In genomic region chr5:151060476-151060875, GRCm38 (mm10) we compare ENCODE assay signal across 9 mouse cellular contexts.
A peak's percentile ranks its signal among the peaks of the same experiment; 100 is the strongest.
DNase-seq lines count a peak whose midpoint lies in the region; ATAC-seq and TF ChIP-seq lines count a peak whose summit lies in the region.
"Had no signal": no experiment of that assay in that cellular context is flagged by ENCODE, and none has a peak within 500 bp of the region (broad histone marks: within the 10 kb centered on the region; RNA-seq: fewer than 3 reads in every experiment).

No protein-coding gene starts in this region.

- no peak overlapping the region for H3K9ac ChIP-seq in heart, embryonic 15.5 days

- H3K27ac ChIP-seq in heart, embryonic 15.5 days = peak overlapping the region; percentile 23
- H3K27ac ChIP-seq in thymus, adult 2 months (ENCODE audit: control insufficient read depth, insufficient read depth, low read length) = no peak overlapping the region

- no peaks in the 10 kb centered on the region for H3K27me3 ChIP-seq in heart, embryonic 15.5 days
- H3K27me3 ChIP-seq in thymus, adult 2 months (ENCODE audit: control insufficient read depth, insufficient read depth, low read length) = no peaks in the 10 kb centered on the region
- H3K27me3 ChIP-seq: megakaryocyte, embryonic 14.5 days had no signal

- no peak for TF ChIP-seq CTCF in thymus, adult 2 months (IDR thresholded peaks at IDR 0.05; ENCODE audit: borderline replicate concordance, control insufficient read depth, extremely low read depth, insufficient read depth, low read length, poor library complexity)

- WGBS in heart, embryonic 15.5 days = 71% methylated on average over 12 of the region's 12 CpGs
- WGBS in thymus, adult 2 months = 85% methylated on average over 12 of the region's 12 CpGs

- no peak overlapping the region for H3K4me2 ChIP-seq in heart, embryonic 15.5 days

- peaks cover 28% of the 10 kb centered on the region for H3K4me1 ChIP-seq in heart, embryonic 15.5 days (replicated peaks)
- no peaks in the 10 kb centered on the region for H3K4me1 ChIP-seq in thymus, adult 2 months (replicated peaks; ENCODE audit: control insufficient read depth, insufficient read depth, low read length)
- H3K4me1 ChIP-seq: megakaryocyte, embryonic 14.5 days had no signal

- H3K4me3 ChIP-seq in heart, embryonic 15.5 days = no peak overlapping the region
- H3K4me3 ChIP-seq in thymus, adult 2 months (ENCODE audit: control insufficient read depth, insufficient read depth, low read length) = no peak overlapping the region
- H3K4me3 ChIP-seq: megakaryocyte, embryonic 14.5 days had no signal

- DNase-seq in heart, postnatal 10 days = no peak
- peak; percentile 53 for DNase-seq in retina, postnatal 1 day
- no peak for DNase-seq in retina, embryonic 14.5 days (ENCODE audit: low spot score)
- DNase-seq in kidney, postnatal 36 days = peak; percentile 34 to 50
- DNase-seq in thymus, adult 2 months = no peak
- no peak for DNase-seq in layer of hippocampus, adult 9-11 months
- no peak for DNase-seq in embryo, embryonic 9.5 days (ENCODE audit: extremely low spot score)

- H3K36me3 ChIP-seq in heart, embryonic 15.5 days = peaks cover 19% of the 10 kb centered on the region
- H3K36me3 ChIP-seq in thymus, adult 2 months (ENCODE audit: control insufficient read depth, insufficient read depth, low read length) = no peaks in the 10 kb centered on the region

- H3K9me3 ChIP-seq in heart, embryonic 15.5 days (replicated peaks) = no peaks in the 10 kb centered on the region

- no peak for TF ChIP-seq POLR2A in thymus, adult 2 months (IDR thresholded peaks at IDR 0.05; ENCODE audit: control insufficient read depth, extremely low read depth, insufficient read depth, low read length, poor library complexity)

- no peak for ATAC-seq in heart, embryonic 15.5 days (replicated peaks; ENCODE audit: insufficient number of reproducible peaks, insufficient read depth, low FRiP score, low read depth)

- intact Hi-C loops in heart, postnatal 10 days (cut with DNase I) = no loop called here

Comparison
In these comparisons a context has a peak if more than half of its experiments do, and no peak if none do; other contexts are left out.
1. DNase-seq: peak in retina, postnatal 1 day (single experiment) and kidney, postnatal 36 days (2 of 2); none in heart, postnatal 10 days (0 of 2), retina, embryonic 14.5 days (single experiment), thymus, adult 2 months (single experiment), layer of hippocampus, adult 9-11 months (single experiment) and embryo, embryonic 9.5 days (single experiment).